Mouse (Mus musculus) bone marrow macrophage, adult 2 months (primary cell): ENCODE measurements around the gene Tbc1d24.

Experiments used
- CTCF ChIP-seq: IDR thresholded peaks from 2 replicates; pipeline ENCODE4 v1.5.1; 2012; ENCODE audit warnings: low read depth, mild to moderate bottlenecking, low read length, moderate library complexity
- POLR2A ChIP-seq: IDR thresholded peaks from 2 replicates; pipeline ENCODE4 v1.6.1; 2012; ENCODE audit warnings: mild to moderate bottlenecking, low read depth, low read length, borderline replicate concordance

DNA sequence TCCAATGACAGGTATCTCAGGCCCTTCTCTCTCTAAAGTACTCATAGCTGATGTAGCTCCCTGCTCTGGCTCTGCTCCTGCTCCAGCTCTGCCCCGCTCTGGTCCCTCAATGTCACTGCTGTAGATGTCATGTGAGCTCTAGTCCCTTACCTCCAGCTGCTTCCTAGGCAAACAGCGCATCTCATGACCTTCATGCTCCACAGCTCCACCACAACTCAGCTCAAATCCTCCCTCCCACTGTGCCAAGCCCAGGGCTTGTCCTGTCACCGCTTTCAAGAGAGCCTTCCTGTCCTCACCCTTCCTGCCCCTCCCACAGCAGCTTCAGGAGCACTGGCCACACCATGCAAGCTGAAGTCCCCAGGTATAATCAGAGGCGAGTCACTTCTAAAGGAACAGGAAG is 5.6 kb downstream of the Tbc1d24 start:
- no peak for TF ChIP-seq CTCF
- TF ChIP-seq POLR2A = no peak
